Mouse (Mus musculus): Measurements from ENCODE around the gene Plekhf1. TPM values are rescaled to one million over a fixed set of nuclear protein-coding genes. Genes with fewer than 3 reads are reported as not detected.

Gene Plekhf1
- 1.6 and 1.8 TPM in 2 replicates for polyA plus RNA-seq (2014; fragmentation: Nextera tagmentation; extraction: Ambion mirVana)

DNA sequence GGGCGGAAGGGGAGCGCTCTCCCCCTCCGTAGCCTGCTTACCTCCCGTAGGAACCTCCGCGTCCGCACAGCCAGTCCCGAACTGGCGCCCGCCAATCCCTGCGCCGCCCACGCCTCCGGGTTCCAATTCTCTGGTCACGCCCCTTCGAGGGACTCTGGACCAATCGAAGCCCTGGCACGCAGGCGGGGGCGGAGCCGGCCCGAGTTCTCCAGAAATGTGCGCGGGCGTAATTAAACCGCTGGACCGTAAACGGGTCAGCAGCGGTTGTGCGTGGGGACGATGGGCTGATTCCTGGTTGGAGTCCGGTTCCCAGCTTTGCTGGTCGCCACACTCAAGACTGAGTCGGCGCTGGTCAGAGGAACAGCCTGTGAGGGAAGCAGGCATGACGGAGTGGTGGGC lies at the start of gene Plekhf1:
TSS of gene Plekhf1 (minus strand) at position 117 of the 399 bp plus-strand sequence.
- no peaks in the 10 kb centered on the region for H3K9me3 ChIP-seq (replicated peaks; ENCODE audit: control insufficient read depth, low read length)
- WGBS (ENCODE audit: insufficient replicate concordance) = under 1% methylated on average over 36 of the region's 36 CpGs
- peaks cover 6% of the 10 kb centered on the region; the same call in 1 of the 2 replicates for H3K27me3 ChIP-seq (ENCODE audit: control insufficient read depth, insufficient read depth, low read length)
- peak; percentile 89 for ATAC-seq (replicated peaks; ENCODE audit: insufficient number of reproducible peaks, low FRiP score, low TSS enrichment)
- H3K9ac ChIP-seq (ENCODE audit: low read depth, low read length) = peak within 1 kb of the TSS; percentile 67
- H3K27ac ChIP-seq (ENCODE audit: low read depth, low read length) = peak within 1 kb of the TSS; percentile 16; the same call in 1 of the 2 replicates
- H3K4me2 ChIP-seq = peak within 1 kb of the TSS; percentile 82
- peak within 1 kb of the TSS; percentile 58 for H3K4me3 ChIP-seq (ENCODE audit: low read depth, low read length)
- H3K4me1 ChIP-seq (ENCODE audit: control insufficient read depth, insufficient read depth, low read length) = peaks cover 10% of the 10 kb centered on the region
- no peaks in the 10 kb centered on the region for H3K36me3 ChIP-seq (ENCODE audit: control insufficient read depth, insufficient read depth, low read length)

DNA sequence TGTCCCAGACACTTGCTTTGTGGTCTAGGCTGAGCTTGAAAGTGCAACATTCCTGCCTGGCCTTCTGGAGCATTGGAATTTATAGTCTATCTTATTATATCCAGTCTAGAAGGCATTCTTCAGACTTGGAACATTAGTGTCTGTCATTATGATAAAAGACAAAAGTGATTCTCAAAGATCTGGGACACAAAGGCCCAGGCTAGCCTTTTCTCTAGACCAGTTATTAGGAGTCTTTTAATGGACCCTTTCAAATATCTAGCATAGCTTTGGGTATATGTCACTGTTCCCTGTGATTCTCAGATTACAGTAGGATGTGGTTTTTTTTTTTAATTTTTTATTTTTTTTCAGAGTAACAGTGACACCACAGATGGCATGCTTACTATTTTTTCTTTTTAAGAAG lies 44.7 kb upstream of the Plekhf1 start:
- ATAC-seq (replicated peaks; ENCODE audit: insufficient number of reproducible peaks, low FRiP score, low TSS enrichment) = no peak
- no peak overlapping the region for H3K4me3 ChIP-seq (ENCODE audit: low read depth, low read length)
- no peak overlapping the region for H3K27ac ChIP-seq (ENCODE audit: low read depth, low read length)
- peaks cover 8% of the 10 kb centered on the region for H3K4me1 ChIP-seq (ENCODE audit: control insufficient read depth, insufficient read depth, low read length)
- peaks cover 2% of the 10 kb centered on the region; the same call in 1 of the 2 replicates for H3K36me3 ChIP-seq (ENCODE audit: control insufficient read depth, insufficient read depth, low read length)
- no peak overlapping the region for H3K9ac ChIP-seq (ENCODE audit: low read depth, low read length)
- no peak overlapping the region for H3K4me2 ChIP-seq
- no peaks in the 10 kb centered on the region for H3K9me3 ChIP-seq (replicated peaks; ENCODE audit: control insufficient read depth, low read length)
- H3K27me3 ChIP-seq (ENCODE audit: control insufficient read depth, insufficient read depth, low read length) = no peaks in the 10 kb centered on the region

DNA sequence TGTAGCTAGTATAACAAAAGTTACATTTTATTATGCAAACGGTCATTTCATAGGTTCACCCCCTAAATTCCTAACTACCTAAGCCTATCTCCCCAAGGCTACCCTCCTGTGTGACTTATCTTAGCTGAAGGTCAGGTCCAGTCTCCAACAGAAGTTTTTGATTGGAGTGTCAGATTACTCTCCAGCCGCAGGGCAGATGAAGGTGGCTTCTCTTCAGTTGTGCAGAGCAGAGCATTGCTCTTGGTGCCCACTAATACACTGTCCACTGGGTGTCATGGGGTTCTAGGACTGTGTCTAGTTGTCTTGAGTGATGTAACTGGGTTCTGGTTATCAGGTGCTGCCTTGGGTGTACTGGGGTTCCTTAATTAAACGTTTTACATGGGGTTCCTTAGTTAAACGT lies 44.0 kb upstream of the Plekhf1 start:
- no peaks in the 10 kb centered on the region for H3K9me3 ChIP-seq (replicated peaks; ENCODE audit: control insufficient read depth, low read length)
- H3K4me2 ChIP-seq = peak overlapping the region; percentile 87
- H3K9ac ChIP-seq (ENCODE audit: low read depth, low read length) = peak overlapping the region; percentile 76
- H3K4me3 ChIP-seq (ENCODE audit: low read depth, low read length) = peak overlapping the region; percentile 83
- 0 out of 2 replicates have a peak, but pooled peaks have one; percentile 20 for ATAC-seq (replicated peaks; ENCODE audit: insufficient number of reproducible peaks, low FRiP score, low TSS enrichment)
- H3K27me3 ChIP-seq (ENCODE audit: control insufficient read depth, insufficient read depth, low read length) = no peaks in the 10 kb centered on the region
- 14% methylated on average over 4 of the region's 4 CpGs for WGBS (ENCODE audit: insufficient replicate concordance)
- H3K4me1 ChIP-seq (ENCODE audit: control insufficient read depth, insufficient read depth, low read length) = peaks cover 8% of the 10 kb centered on the region
- H3K36me3 ChIP-seq (ENCODE audit: control insufficient read depth, insufficient read depth, low read length) = peaks cover 2% of the 10 kb centered on the region; the same call in 1 of the 2 replicates
- no peak overlapping the region for H3K27ac ChIP-seq (ENCODE audit: low read depth, low read length)

DNA sequence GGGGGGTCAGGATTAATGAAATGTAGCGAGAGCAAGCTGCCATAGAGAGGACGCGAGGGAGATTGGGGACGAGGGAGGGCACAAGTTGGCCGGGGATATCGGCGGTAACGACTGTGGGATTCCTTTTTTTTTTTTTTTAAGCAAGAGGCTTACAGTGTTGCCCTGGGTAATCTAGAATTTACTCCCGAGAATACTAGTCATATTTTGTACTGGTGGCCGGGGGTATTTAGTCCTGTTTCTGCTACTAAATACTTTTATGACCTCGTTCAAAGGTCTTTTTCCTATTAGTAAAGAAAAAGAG lies 43.6 kb upstream of the Plekhf1 start:
- H3K9me3 ChIP-seq (replicated peaks; ENCODE audit: control insufficient read depth, low read length) = no peaks in the 10 kb centered on the region
- peak overlapping the region; percentile 83 for H3K4me3 ChIP-seq (ENCODE audit: low read depth, low read length)
- H3K4me2 ChIP-seq = peak overlapping the region; percentile 87
- peak overlapping the region; percentile 76 for H3K9ac ChIP-seq (ENCODE audit: low read depth, low read length)
- peaks cover 8% of the 10 kb centered on the region for H3K4me1 ChIP-seq (ENCODE audit: control insufficient read depth, insufficient read depth, low read length)
- peak overlapping the region; percentile 64; the same call in 1 of the 2 replicates for H3K27ac ChIP-seq (ENCODE audit: low read depth, low read length)
- peak; percentile 56; the same call in 1 of the 2 replicates for ATAC-seq (replicated peaks; ENCODE audit: insufficient number of reproducible peaks, low FRiP score, low TSS enrichment)
- peaks cover 2% of the 10 kb centered on the region; the same call in 1 of the 2 replicates for H3K36me3 ChIP-seq (ENCODE audit: control insufficient read depth, insufficient read depth, low read length)
- WGBS (ENCODE audit: insufficient replicate concordance) = 1% methylated on average over 11 of the region's 11 CpGs
- H3K27me3 ChIP-seq (ENCODE audit: control insufficient read depth, insufficient read depth, low read length) = no peaks in the 10 kb centered on the region

DNA sequence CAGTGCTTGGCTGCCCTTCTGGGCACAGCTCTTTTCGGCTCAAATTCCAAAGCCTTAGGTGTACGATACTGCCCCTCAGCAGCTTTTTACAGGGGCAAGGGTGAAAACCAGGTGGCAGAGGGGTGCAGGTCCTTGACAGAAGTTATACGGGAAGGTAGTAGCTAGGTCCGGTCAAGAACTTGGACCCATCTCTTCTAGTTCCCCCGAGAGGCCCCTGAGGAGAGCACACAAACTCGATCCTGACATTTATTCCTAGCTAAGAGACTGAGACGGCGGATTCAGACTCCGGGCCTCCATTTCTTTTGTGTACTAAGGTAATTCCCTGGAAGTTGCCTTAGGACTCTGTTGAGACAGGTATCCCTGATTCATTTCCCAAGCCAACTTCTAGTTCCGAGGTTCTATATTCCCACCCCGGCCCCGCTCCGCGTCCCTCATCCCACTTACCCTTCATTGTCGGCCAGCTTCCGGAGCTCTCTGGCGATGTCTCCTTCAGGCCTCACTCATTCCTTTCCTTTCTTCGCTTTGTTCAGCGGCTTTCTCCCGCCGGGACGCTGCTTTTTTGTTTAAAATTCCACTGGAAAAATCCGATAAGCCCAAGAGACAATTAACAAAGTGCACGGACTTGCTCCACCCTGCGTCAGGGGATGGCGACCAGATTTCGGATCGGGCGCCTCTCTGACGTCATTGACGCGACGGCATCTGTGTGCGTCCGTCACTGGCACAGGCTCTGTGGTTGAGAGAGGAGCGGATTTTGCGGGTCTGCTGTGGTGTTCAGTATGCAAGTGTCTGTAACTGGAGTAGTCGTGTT lies 43.1 kb upstream of the Plekhf1 start, which contains the start of gene Pop4:
TSS of gene Pop4 (minus strand) at position 721 of the 808 bp plus-strand sequence.
- WGBS (ENCODE audit: insufficient replicate concordance) = 1% methylated on average over 38 of the region's 38 CpGs

DNA sequence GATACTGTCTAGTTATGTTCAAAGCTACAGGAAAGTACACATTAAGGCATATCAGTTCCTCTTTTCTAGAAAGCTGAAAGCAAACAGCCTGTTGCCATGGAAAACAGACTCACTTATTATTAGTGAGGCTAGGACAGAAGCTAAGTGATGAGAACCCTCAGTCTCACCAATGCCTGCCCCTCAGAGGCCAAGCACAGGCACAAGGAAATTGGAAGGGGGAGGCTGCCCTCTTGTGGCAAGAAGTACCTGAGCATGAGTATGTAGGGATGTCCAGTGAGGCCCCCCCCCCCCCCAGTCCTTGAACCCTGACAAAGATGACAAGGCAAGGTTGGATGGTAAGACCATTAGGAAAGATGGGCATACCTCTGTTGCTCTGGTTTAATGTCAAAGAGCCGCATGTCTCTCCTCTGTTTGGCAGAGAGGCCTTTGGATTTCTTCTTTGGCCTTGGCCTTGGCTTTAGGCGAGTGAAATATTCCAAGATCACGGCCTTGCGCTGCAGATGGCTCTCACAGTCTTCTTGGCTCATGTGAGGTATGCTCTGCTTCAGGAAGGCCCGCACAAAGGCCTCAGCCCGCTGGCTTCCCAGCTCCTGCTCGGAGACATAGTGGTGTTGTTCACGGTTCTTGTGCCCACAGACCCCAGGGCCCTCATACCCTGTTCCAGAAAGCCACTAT lies 39.3 kb upstream of the Plekhf1 start:
- ATAC-seq (replicated peaks; ENCODE audit: insufficient number of reproducible peaks, low FRiP score, low TSS enrichment) = no peak
- no peaks in the 10 kb centered on the region for H3K27me3 ChIP-seq (ENCODE audit: control insufficient read depth, insufficient read depth, low read length)
- H3K27ac ChIP-seq (ENCODE audit: low read depth, low read length) = no peak overlapping the region
- WGBS (ENCODE audit: insufficient replicate concordance) = 89% methylated on average over 8 of the region's 8 CpGs
- H3K36me3 ChIP-seq (ENCODE audit: control insufficient read depth, insufficient read depth, low read length) = peaks cover 32% of the 10 kb centered on the region
- no peak overlapping the region for H3K4me2 ChIP-seq
- no peak overlapping the region for H3K9ac ChIP-seq (ENCODE audit: low read depth, low read length)
- no peaks in the 10 kb centered on the region for H3K9me3 ChIP-seq (replicated peaks; ENCODE audit: control insufficient read depth, low read length)
- H3K4me1 ChIP-seq (ENCODE audit: control insufficient read depth, insufficient read depth, low read length) = peaks cover 8% of the 10 kb centered on the region
- no peak overlapping the region for H3K4me3 ChIP-seq (ENCODE audit: low read depth, low read length)

More for the DNA sequence above, 43.1 kb upstream of the Plekhf1 start, which contains the start of gene Pop4:
- H3K27me3 ChIP-seq (ENCODE audit: control insufficient read depth, insufficient read depth, low read length) = no peaks in the 10 kb centered on the region
- peak within 1 kb of the TSS; percentile 64 for H3K27ac ChIP-seq (ENCODE audit: low read depth, low read length)
- ATAC-seq (replicated peaks; ENCODE audit: insufficient number of reproducible peaks, low FRiP score, low TSS enrichment) = peak; percentile 92
- H3K4me3 ChIP-seq (ENCODE audit: low read depth, low read length) = peak within 1 kb of the TSS; percentile 83
- H3K36me3 ChIP-seq (ENCODE audit: control insufficient read depth, insufficient read depth, low read length) = peaks cover 2% of the 10 kb centered on the region
- peak within 1 kb of the TSS; percentile 76 for H3K9ac ChIP-seq (ENCODE audit: low read depth, low read length)
- peaks cover 8% of the 10 kb centered on the region for H3K4me1 ChIP-seq (ENCODE audit: control insufficient read depth, insufficient read depth, low read length)
- H3K4me2 ChIP-seq = peak within 1 kb of the TSS; percentile 87
- no peaks in the 10 kb centered on the region for H3K9me3 ChIP-seq (replicated peaks; ENCODE audit: control insufficient read depth, low read length)

DNA sequence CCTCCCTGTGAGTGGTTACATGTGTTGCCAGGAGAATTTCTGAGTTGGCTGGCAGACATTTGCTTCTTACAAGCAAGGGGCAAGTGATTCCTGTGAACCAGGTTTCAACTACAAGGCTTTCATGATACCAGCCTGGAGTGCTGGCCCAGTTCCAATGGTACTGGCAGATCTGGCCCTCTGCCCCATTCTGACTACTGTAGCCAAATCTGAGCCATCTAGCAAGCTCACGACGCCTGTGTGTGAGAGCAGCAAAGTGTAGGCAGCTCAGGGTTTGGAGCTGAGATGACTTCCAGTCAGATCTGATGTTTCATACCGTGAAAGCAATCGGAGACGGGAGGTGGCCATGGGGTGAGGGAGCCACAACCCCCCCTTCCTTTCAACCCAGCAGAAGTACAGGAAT lies 34.6 kb upstream of the Plekhf1 start:
- Histone ChIP-seq H3K4me1 (ENCODE audit: control insufficient read depth, insufficient read depth, low read length) (no peaks in the 10 kb centered on the region), H3K36me3 (ENCODE audit: control insufficient read depth, insufficient read depth, low read length) (peaks cover 40% of the 10 kb centered on the region), H3K4me2 (no peak overlapping the region), H3K27me3 (ENCODE audit: control insufficient read depth, insufficient read depth, low read length) (no peaks in the 10 kb centered on the region), H3K27ac (ENCODE audit: low read depth, low read length) (no peak overlapping the region), H3K4me3 (ENCODE audit: low read depth, low read length) (no peak overlapping the region), H3K9me3 (replicated peaks; ENCODE audit: control insufficient read depth, low read length) (no peaks in the 10 kb centered on the region), H3K9ac (ENCODE audit: low read depth, low read length) (no peak overlapping the region)
- WGBS (ENCODE audit: insufficient replicate concordance) = 89% methylated on average over 5 of the region's 5 CpGs
- ATAC-seq (replicated peaks; ENCODE audit: insufficient number of reproducible peaks, low FRiP score, low TSS enrichment) = no peak

DNA sequence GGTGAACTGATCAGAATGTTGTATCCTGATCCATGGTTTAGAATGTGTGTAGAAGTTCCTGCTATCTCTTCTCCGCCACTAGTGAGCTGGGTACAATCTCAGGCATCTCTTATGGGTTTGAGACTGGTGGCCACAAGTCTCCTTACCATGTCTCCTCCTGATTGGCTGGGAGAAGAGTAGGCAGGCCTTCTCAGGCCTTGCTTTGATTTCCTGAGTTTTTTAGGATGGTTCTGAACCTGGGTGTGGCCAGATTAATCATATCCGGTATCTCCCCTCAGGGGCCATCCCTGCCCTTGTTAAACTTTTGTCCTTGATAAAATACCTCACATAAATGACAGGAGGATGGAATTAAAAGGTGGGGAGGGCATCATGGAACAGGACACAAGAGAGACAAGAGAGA lies 31.8 kb upstream of the Plekhf1 start:
- WGBS (ENCODE audit: insufficient replicate concordance) = 64% methylated on average over 2 of the region's 2 CpGs

More for the DNA sequence above, 31.8 kb upstream of the Plekhf1 start:
- no peak overlapping the region for H3K4me2 ChIP-seq
- no peaks in the 10 kb centered on the region for H3K4me1 ChIP-seq (ENCODE audit: control insufficient read depth, insufficient read depth, low read length)
- ATAC-seq (replicated peaks; ENCODE audit: insufficient number of reproducible peaks, low FRiP score, low TSS enrichment) = no peak
- H3K27me3 ChIP-seq (ENCODE audit: control insufficient read depth, insufficient read depth, low read length) = no peaks in the 10 kb centered on the region
- no peaks in the 10 kb centered on the region for H3K9me3 ChIP-seq (replicated peaks; ENCODE audit: control insufficient read depth, low read length)
- no peak overlapping the region for H3K27ac ChIP-seq (ENCODE audit: low read depth, low read length)
- H3K4me3 ChIP-seq (ENCODE audit: low read depth, low read length) = no peak overlapping the region
- H3K36me3 ChIP-seq (ENCODE audit: control insufficient read depth, insufficient read depth, low read length) = peaks cover 30% of the 10 kb centered on the region
- no peak overlapping the region for H3K9ac ChIP-seq (ENCODE audit: low read depth, low read length)
